In the genomic region with DNA sequence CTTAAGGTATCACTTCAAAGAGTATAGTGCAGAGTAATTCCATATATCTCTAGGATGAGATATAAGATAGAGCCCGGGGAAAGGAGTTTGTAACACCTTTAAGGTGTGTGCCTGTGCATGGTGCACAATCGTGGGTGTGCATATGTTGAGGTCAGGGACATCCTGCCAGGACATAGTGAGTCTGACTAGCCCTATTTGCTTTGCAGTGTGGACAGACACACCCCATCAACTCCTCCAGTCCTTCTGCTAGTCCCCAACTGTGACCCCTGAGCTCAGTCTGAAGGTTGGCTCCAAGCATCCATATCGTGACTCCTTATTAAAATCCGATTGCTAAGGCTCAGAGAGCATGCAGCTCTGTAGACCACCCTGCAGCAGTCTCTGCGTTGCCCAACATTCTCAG, we compare ENCODE assay signal across 20 mouse cellular contexts.
"Had no signal": no experiment of that assay in that cellular context is flagged by ENCODE, and none has a peak within 500 bp of the region (broad histone marks: within the 10 kb centered on the region; RNA-seq: fewer than 3 reads in every experiment).

No protein-coding gene starts in this region.

- H3K9me3 ChIP-seq: limb, embryonic 12.5 days; limb, embryonic 15.5 days; liver, embryonic 12.5 days; liver, embryonic 15.5 days; megakaryocyte, embryonic 14.5 days; midbrain, embryonic 10.5 days; midbrain, embryonic 15.5 days; neural tube, embryonic 12.5 days had no signal

- H3K4me2 ChIP-seq: limb, embryonic 12.5 days; limb, embryonic 15.5 days; liver, embryonic 12.5 days; liver, embryonic 15.5 days; midbrain, embryonic 15.5 days; neural tube, embryonic 12.5 days had no signal

- H3K27me3 ChIP-seq: limb, embryonic 12.5 days; limb, embryonic 15.5 days; liver, embryonic 12.5 days; liver, embryonic 15.5 days; megakaryocyte, embryonic 14.5 days; midbrain, embryonic 15.5 days; neural tube, embryonic 12.5 days had no signal

- DNase-seq: kidney, adult 2 months; kidney, postnatal 25 days; layer of hippocampus, postnatal 36 days; lung, adult 2 months; lung, postnatal 36 days; retina, postnatal 1 day; thymus, postnatal 25 days had no signal

- H3K9ac ChIP-seq: limb, embryonic 12.5 days; limb, embryonic 15.5 days; liver, embryonic 12.5 days; liver, embryonic 15.5 days; midbrain, embryonic 15.5 days; neural tube, embryonic 12.5 days had no signal

- ATAC-seq: hindbrain, postnatal 0 days; inflammation-experienced regulatory T-cells, adult 6 months; liver, embryonic 12.5 days; midbrain, embryonic 15.5 days had no signal

- H3K4me1 ChIP-seq: limb, embryonic 12.5 days; liver, embryonic 12.5 days; megakaryocyte, embryonic 14.5 days; midbrain, embryonic 10.5 days; midbrain, embryonic 15.5 days; neural tube, embryonic 12.5 days had no signal

- H3K4me3 ChIP-seq: layer of hippocampus, adult 2 months; left cerebral cortex, adult 2 months; limb, embryonic 12.5 days; limb, embryonic 15.5 days; liver, embryonic 12.5 days; liver, embryonic 15.5 days; megakaryocyte, embryonic 14.5 days; midbrain, embryonic 10.5 days; midbrain, embryonic 15.5 days; neural tube, embryonic 12.5 days had no signal

- H3K36me3 ChIP-seq: limb, embryonic 12.5 days; limb, embryonic 15.5 days; liver, embryonic 12.5 days; liver, embryonic 15.5 days; midbrain, embryonic 10.5 days; midbrain, embryonic 15.5 days; neural tube, embryonic 12.5 days had no signal

- H3K27ac ChIP-seq: hindbrain, postnatal 0 days; kidney, postnatal 0 days; layer of hippocampus, adult 2 months; left cerebral cortex, adult 2 months; limb, embryonic 12.5 days; limb, embryonic 15.5 days; liver, embryonic 12.5 days; liver, embryonic 15.5 days; midbrain, embryonic 10.5 days; midbrain, embryonic 15.5 days; neural tube, embryonic 12.5 days had no signal
